Mouse (Mus musculus): ENCODE measurements around the gene Enpp7.

The Enpp7 gene

DNA sequence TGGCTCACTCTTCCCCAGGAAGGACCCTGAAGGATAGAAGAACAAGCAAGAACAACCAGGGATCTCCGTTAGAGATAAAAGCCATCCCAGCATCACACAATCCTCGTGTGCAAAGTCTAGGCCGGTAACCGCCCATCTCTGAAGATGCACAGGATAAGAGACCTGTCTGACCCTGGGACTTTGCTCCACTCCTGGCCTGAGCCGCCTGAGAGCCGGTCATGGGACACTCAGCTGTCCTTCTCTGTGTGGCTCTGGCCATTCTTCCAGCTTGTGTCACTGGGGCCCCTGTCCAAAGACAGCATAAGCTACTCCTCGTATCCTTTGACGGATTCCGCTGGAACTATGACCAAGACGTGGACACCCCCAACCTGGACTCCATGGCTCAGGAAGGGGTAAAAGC is at the start of gene Enpp7:
Gene Enpp7, plus strand, starts transcription at position 190 of the 400 bp plus-strand sequence.
- no peak for DNase-seq (ENCODE audit: low spot score)

DNA sequence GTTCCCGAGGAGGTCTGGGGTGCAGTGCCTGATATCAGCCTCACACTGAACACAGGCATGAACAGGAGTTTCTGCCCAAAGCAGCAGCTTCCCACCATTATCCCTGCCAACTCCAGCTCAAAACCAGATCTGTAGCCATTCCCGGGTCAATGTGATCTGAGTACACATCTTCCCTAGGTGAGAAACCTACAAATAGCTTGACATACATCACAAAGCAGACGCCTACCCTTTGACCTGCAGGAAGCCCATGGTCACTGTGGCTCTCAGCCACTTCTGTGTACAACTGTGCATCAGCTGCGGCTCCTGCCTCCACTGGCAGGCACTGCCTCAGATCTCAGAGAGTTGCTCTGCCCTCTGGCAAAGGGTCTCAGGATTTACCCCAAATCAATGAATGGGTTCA is 48.3 kb upstream of the Enpp7 start:
- no peak for DNase-seq (ENCODE audit: low spot score)

DNA sequence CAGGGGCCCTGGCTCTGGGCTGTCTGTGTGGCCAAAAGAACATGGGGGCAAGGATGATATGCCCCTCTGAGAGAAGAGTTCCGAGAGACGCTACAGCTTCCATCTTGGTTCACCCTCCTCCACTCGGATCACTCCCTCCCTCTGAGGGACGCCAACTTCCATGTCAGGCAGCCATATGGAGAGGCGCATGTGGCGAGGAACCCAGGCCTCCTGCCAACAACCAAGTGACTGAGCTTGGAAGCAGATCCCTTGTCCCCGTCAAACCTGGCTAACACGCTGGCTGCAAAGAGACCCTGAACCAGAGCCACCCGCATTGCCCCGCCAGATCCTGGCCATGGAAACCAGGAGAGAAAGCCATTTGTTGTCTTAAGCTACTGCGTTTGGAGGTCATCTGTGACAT is 47.4 kb upstream of the Enpp7 start:
- no peak for DNase-seq (ENCODE audit: low spot score)

- DNase-seq (ENCODE audit: low spot score) = no peak
Observed at GRCm38 (mm10) chr11:118941268-118941667, 46.7 kb upstream of the Enpp7 start.

GRCm38 (mm10) chr11:118945868-118946267 is 42.1 kb upstream of the Enpp7 start:
- DNase-seq (ENCODE audit: low spot score) = no peak

DNA sequence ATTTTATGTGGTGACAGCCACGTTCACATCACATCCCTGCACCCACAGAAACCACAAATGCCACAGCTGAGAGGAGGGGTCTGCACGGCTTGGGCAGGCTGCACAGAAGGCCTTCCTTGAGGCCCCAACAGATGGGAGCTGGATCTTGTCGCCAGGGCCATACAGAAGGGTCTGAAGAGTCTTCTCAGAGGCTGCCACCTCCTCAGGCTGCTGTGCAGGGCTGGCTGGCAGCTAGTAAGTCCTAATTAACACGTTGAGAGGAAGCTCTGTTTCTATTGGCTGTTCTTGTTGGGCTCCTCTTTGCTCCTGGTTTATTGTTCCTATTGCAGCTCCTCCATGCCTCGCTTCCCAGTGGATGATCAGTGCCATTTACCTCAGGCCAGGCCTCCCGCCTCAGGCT is 33.0 kb upstream of the Enpp7 start:
- no peak for DNase-seq (ENCODE audit: low spot score)

GRCm38 (mm10) chr11:118957070-118957471 is 30.9 kb upstream of the Enpp7 start:
- DNase-seq (ENCODE audit: low spot score) = no peak

DNA sequence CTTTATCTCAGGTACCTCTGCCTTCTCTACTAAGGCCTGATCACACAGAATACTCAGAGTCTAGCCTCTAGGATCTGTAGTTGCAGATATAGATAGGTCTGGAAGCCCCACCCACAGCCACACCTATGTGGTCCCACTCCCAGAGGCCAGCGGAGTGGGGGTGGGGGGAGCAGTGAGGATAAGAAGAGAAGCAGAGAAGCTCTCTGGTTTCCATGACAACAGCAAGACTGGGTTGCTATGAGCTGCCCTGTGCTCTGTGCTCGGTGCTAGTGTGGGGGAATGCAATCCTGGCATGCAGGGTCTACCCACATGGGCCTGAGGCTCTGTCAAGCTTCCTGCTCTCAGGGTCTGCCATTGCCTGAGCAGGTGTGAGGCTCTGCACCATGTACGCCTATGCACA is 27.3 kb upstream of the Enpp7 start:
- DNase-seq (ENCODE audit: low spot score) = no peak

DNA sequence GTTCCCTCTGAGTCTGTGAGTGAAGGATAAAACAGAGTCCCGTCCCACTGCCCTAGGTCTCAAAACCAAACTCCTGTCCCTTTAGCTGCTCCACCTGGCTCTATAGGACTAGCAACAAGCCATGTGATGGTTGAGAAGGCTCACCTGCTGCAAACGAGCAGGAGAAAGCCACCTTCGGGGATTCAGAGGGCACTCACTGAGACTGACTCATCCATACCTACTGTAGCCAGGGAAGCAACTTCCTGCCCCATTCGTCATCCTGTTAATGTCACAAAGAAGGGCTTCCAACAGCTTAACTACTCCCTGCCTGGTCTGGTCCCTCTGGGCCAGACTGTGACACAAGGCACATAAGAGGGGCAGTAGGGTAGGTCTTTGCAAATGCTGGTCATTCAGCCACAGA is 25.5 kb upstream of the Enpp7 start:
- no peak for DNase-seq (ENCODE audit: low spot score)

- no peak for DNase-seq (ENCODE audit: low spot score)
Observed at GRCm38 (mm10) chr11:118963926-118964325, 24.1 kb upstream of the Enpp7 start.

DNA sequence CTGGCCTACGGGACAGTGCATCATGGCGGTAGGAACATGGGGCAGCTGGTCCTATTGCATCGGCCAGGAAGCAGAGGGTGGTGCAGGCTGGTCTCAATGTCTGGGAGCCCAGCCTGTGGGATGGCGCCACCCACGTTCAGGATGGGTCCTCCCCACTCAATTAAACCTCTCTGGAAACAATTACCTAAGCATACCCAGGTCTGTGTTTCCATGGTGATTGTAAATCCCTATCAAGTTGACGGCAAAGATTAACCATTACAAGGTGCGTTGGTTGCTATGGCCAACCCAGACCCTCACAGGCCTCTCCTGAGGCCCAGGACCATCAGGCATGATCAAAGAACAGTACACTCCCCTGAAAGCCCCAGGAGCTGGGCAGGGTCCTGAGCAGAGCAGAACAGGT is 22.9 kb upstream of the Enpp7 start:
- no peak for DNase-seq (ENCODE audit: low spot score)

DNA sequence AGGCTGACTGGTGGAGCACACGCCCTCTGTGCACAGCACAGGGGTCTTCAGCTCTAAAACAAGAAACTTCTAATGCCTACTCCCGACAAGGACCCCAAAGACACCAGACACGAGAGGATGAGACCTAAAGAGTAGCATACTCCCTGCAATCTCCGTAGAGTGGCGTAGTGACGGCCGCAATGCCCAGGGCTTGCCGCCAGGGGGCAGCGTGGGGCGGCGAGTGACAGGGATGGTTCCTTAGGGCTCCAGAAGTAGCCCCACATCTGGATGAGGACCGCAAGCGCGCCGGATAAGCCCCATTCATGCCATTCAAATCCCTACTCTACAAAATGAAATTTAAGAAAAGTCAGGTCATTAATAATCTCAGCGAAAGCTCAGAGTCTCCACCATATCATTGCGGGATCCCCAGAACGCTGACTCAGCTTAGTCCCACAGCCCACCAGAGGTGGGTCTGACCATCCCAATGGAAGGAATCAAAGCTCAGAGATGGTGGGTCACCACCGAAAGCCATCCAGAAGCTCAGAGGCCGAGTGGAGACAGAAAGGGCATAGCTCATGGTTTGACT is 16.4 kb upstream of the Enpp7 start:
- DNase-seq (ENCODE audit: low spot score) = no peak

- DNase-seq (ENCODE audit: low spot score) = no peak
Observed at GRCm38 (mm10) chr11:118972431-118973377, 15.3 kb upstream of the Enpp7 start.

GRCm38 (mm10) chr11:118974340-118974739 is 13.6 kb upstream of the Enpp7 start:
- no peak for DNase-seq (ENCODE audit: low spot score)

- peak; percentile 78 for DNase-seq (ENCODE audit: low spot score)
Observed at GRCm38 (mm10) chr11:118975427-118975826, 12.6 kb upstream of the Enpp7 start.

DNA sequence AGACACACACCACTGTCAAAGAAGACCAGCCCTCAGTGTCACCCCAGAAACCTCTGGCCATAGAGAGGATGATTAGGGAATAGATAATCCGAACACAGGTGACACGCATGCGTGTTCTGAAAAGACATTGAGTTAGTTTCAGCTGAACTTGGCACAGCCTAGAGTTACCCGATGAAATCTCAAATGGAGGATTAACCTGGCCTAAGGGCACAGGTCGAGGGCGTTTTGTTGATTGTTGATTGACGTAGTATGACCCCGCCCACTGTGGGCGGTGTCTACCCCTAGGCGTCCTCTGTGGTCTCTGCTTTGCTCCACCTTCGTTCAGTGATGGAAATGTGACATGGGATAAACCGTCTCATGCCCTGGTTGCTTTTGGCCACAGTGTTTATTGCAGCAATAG is 12.1 kb upstream of the Enpp7 start:
- no peak for DNase-seq (ENCODE audit: low spot score)

- DNase-seq (ENCODE audit: low spot score) = no peak
Observed at GRCm38 (mm10) chr11:118980388-118980787, 7.6 kb upstream of the Enpp7 start.

GRCm38 (mm10) chr11:118981012-118981776 is 6.8 kb upstream of the Enpp7 start:
- DNase-seq (ENCODE audit: low spot score) = no peak

GRCm38 (mm10) chr11:118982593-118983113 is 5.3 kb upstream of the Enpp7 start:
- no peak for DNase-seq (ENCODE audit: low spot score)

GRCm38 (mm10) chr11:118985571-118985970 is 2.4 kb upstream of the Enpp7 start:
- no peak for DNase-seq (ENCODE audit: low spot score)

GRCm38 (mm10) chr11:118992781-118993180 is 4.8 kb downstream of the Enpp7 start:
- DNase-seq (ENCODE audit: low spot score) = no peak

DNA sequence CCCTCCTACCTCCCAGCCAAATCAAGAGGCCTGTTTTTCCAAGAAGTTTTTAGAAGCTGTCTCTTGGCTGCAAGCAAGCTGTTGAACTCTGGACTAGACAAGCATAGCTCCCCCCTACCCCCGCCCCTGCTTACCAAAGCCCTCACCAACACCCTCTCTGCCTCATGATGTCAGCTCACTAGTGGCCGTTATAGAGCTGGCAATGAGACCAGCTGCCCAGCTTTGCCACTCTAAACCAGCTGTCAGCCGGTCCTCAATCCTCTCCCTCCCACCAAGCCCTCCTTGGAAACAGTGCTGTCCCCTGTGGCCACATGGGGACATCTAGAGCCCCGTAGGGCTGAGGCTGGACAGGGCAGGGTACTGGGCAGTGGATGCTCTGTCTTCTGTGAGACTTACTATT is 7.5 kb downstream of the Enpp7 start:
- DNase-seq (ENCODE audit: low spot score) = peak; percentile 24

GRCm38 (mm10) chr11:118997182-118997581 is 9.2 kb downstream of the Enpp7 start:
- DNase-seq (ENCODE audit: low spot score) = no peak
